Mouse (Mus musculus) kidney, adult 2 months (tissue): ENCODE data around the gene Il11ra1. TPM values are rescaled to one million over a fixed set of nuclear protein-coding genes. Genes with fewer than 3 reads are reported as not detected.
"Not testable (repeated sequence)": the region's sequence is repeated elsewhere in the genome, so short reads cannot be mapped to it uniquely, and the experiment has no call there.

Source experiments
- DNase-seq: peaks from one replicate; pipeline ENCODE4 v3.0.0; 2021
- H3K27ac ChIP-seq: fragments of 200-500 bp; 2 replicates; pipeline ENCODE4 v1.5.1; 2012; ENCODE audit warnings: low read depth, low read length, control low read depth, inconsistent platforms; ENCODE audit not compliant: insufficient read depth
- H3K27me3 ChIP-seq: fragments of 200-500 bp; replicated peaks from 2 replicates; pipeline ENCODE4 v1.6.1; 2012; ENCODE audit warnings: mild to moderate bottlenecking, moderate library complexity, low read length, inconsistent platforms; ENCODE audit not compliant: control insufficient read depth, insufficient read depth
- H3K36me3 ChIP-seq: fragments of 200-500 bp; 2 replicates; pipeline ENCODE4 v1.6.1; 2012; ENCODE audit warnings: mild to moderate bottlenecking, moderate library complexity, low read length, inconsistent platforms; ENCODE audit not compliant: control insufficient read depth, insufficient read depth
- H3K4me1 ChIP-seq: fragments of 200-500 bp; 2 replicates; pipeline ENCODE4 v1.6.1; 2011; ENCODE audit warnings: low read length; ENCODE audit not compliant: control insufficient read depth, insufficient read depth
- H3K4me3 ChIP-seq: fragments of 200-500 bp; 2 replicates; pipeline ENCODE4 v1.5.1; 2011; ENCODE audit warnings: mild to moderate bottlenecking, low read depth, low read length, control low read depth; ENCODE audit not compliant: insufficient read depth
- CTCF ChIP-seq: fragments of 200-500 bp; conservative IDR thresholded peaks from 2 replicates; pipeline ENCODE4 v1.5.1; 2011; ENCODE audit warnings: low read depth, mild to moderate bottlenecking, control low read depth, low read length, moderate library complexity, mixed read lengths; ENCODE audit not compliant: insufficient read depth, insufficient read length
- POLR2A ChIP-seq: fragments of 200-500 bp; IDR thresholded peaks from one replicate; pipeline ENCODE4 v1.6.1; 2011; ENCODE audit warnings: low read depth, low read length, control low read depth
- WGBS: fragments of 180-500 bp; shearing (Covaris S2); methylation state at CpG from one replicate; pipeline ENCODE4 v1.1.7; 2018; 5-methylcytosine and 5-hydroxymethylcytosine counted together
- polyA plus RNA-seq: library from polyadenylated mRNA; depleted of rRNA; stranded (reverse); fragments of >200 nt; gene quantifications from 2 replicates; pipeline ENCODE4 v1.2.3, GENCODE M21; 2012

Il11ra1 gene
- polyA plus RNA-seq, 1 experiment = 125 TPM

- no peak overlapping the region for H3K27ac ChIP-seq
- H3K36me3 ChIP-seq = no peaks in the 10 kb centered on the region
- no peak for TF ChIP-seq CTCF
- no peak for TF ChIP-seq POLR2A
- no peak overlapping the region for H3K4me3 ChIP-seq
- no peak for DNase-seq
- WGBS = 82% methylated on average over 1 of the region's 2 CpGs
- no peaks in the 10 kb centered on the region for H3K27me3 ChIP-seq
- H3K4me1 ChIP-seq = peaks cover 5% of the 10 kb centered on the region; the same call in 1 of the 2 replicates
Measured at GRCm38 (mm10) chr4:41679291-41679690, 20.5 kb upstream of the Il11ra1 start.

DNA sequence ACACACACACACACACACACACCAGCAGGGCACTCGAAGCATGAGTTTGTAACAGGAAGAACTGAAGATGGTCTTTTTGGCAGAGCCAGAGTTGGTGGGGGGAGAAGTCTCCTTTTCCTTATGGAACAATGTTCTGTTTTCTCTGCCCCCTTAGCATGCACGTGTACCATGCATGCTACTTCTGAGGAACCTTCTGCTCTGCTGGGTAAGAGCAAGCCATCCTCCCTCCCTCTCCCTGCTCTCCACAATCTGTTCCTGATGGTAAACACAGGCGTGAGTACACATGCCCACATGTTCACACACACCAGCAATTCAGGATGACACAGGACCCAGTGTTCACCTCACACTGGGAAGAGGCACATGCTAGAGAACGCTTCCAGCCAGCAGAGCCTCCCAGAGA lies 18.6 kb upstream of the Il11ra1 start:
- WGBS = 82% methylated on average over 4 of the region's 4 CpGs
- peaks cover 5% of the 10 kb centered on the region; the same call in 1 of the 2 replicates for H3K4me1 ChIP-seq
- no peak overlapping the region for H3K27ac ChIP-seq
- DNase-seq = no peak
- TF ChIP-seq POLR2A (no peak), CTCF (no peak)
- no peaks in the 10 kb centered on the region for H3K27me3 ChIP-seq
- no peaks in the 10 kb centered on the region for H3K36me3 ChIP-seq
- no peak overlapping the region for H3K4me3 ChIP-seq

DNA sequence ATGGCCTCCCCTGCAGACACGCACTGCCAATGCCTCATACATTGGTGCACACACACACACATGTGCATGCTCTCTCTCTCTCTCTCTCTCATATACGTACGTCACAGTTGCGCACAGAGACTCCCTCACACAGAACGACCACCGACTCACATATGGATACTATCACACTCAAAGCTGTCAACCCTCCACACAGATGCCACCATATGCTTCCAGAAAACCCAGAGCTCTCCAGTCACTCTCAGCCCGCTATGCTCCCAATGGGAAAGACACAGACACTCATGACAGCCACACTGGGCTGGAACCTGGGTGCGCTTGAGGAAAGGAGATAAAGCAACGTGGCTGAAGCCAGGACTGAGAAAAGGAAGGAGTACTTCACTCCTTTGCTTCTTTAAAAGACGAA lies 17.8 kb upstream of the Il11ra1 start:
- no peak overlapping the region for H3K4me3 ChIP-seq
- TF ChIP-seq CTCF (no peak), POLR2A (no peak)
- 83% methylated on average over 10 of the region's 10 CpGs for WGBS
- H3K27ac ChIP-seq = no peak overlapping the region
- DNase-seq = no peak
- H3K4me1 ChIP-seq = no peaks in the 10 kb centered on the region
- H3K36me3 ChIP-seq = no peaks in the 10 kb centered on the region
- H3K27me3 ChIP-seq = no peaks in the 10 kb centered on the region

- Histone ChIP-seq H3K36me3 (no peaks in the 10 kb centered on the region), H3K4me1 (no peaks in the 10 kb centered on the region), H3K4me3 (no peak overlapping the region), H3K27ac (no peak overlapping the region), H3K27me3 (no peaks in the 10 kb centered on the region)
- no peak for DNase-seq
- TF ChIP-seq CTCF (no peak), POLR2A (no peak)
- 63% methylated on average over 6 of the region's 6 CpGs for WGBS
Measured at GRCm38 (mm10) chr4:41682789-41683188, 17.0 kb upstream of the Il11ra1 start.

DNA sequence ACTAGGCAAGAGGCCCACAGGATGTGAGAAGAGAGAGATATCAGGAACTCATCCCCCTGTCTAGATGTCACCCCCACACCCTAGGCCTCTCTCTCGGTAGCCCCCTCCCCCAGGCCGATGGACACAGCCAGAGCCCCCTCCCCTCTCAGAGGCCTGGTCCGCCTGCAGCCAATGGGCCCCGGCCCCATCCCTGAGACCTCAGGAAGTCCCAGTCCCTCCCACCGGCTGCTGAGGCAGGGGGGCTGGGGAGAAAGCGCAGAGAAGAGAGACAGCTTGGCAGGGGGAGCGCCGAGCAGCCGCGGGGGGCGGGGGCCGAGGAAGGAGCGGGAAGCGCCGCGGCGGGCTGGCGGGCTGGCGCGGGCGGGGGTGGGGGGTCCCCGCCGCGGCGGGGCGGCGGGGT lies 16.5 kb upstream of the Il11ra1 start:
- H3K4me3 ChIP-seq, H3K27ac ChIP-seq, H3K4me1 ChIP-seq, H3K27me3 ChIP-seq, H3K36me3 ChIP-seq, DNase-seq: not testable (repeated sequence)
- WGBS = 26% methylated on average over 4 of the region's 27 CpGs

DNA sequence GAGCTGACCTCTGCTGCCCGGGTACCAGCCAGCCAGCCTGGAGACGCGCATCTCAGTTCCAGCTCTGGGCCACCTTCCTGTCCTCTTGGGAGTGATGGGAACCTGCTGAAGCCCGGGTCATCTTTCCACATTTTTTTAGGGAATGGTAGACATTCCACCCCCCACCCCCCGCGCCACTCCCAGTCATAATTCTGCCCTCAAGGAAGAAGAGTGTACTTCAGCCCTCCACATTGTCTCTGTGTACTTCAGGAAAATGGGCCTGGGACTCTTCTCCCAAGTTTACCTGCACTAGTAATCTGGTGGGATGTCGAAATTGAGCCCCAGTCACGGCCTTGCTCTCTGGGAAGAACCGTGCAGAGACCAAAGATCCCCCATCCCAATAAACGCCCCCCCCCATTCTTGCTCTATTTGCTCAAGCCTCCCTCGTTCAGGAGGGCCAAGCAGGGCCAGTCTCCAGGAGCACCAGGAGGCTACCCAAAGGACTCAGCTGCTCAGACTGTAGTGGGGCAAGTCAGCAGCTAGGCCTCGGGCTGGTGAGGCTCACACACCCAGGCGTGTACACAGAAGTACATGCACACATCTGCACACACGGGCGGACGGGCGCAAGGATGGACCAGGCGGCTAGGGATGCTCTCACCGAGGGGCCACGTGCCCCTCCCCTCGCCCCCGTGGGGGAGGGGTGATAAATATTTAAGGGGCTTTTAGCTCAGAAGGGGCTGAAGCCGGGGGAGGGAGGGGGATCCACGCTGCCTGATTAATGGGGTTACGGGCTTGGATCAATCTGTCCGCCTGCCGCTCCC lies 15.5 kb upstream of the Il11ra1 start:
- H3K27ac ChIP-seq, DNase-seq, H3K27me3 ChIP-seq, H3K36me3 ChIP-seq, H3K4me3 ChIP-seq, H3K4me1 ChIP-seq: not testable (repeated sequence)
- 33% methylated on average over 27 of the region's 27 CpGs for WGBS

GRCm38 (mm10) chr4:41684931-41685453 lies 14.8 kb upstream of the Il11ra1 start:
- 32% methylated on average over 14 of the region's 14 CpGs for WGBS

GRCm38 (mm10) chr4:41685882-41686492 lies 13.8 kb upstream of the Il11ra1 start:
- H3K4me1 ChIP-seq, DNase-seq, H3K27me3 ChIP-seq, H3K27ac ChIP-seq, H3K36me3 ChIP-seq, H3K4me3 ChIP-seq: not testable (repeated sequence)
- 70% methylated on average over 10 of the region's 10 CpGs for WGBS

More at GRCm38 (mm10) chr4:41684931-41685453, 14.8 kb upstream of the Il11ra1 start:
- not testable (repeated sequence) for H3K4me3 ChIP-seq, H3K27me3 ChIP-seq, H3K36me3 ChIP-seq, H3K4me1 ChIP-seq, H3K27ac ChIP-seq, DNase-seq

DNA sequence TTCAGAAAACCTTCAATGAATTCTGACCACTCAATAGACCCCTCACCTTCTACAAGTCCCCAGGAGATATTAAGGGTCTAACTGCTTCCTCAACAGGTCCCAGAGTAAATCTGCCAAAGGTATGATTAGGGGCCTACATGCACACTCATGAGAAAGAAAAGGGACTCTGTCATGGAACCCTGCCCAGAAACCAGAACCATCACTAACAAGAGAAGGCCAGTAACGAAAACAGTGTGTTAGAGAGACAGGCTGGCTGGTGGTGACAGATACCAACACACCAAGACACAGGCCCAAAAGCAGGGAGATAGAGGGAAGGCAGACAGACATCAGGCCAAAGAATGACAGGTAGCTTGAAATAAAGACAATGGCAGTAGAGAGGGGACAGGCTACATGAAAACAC lies 11.2 kb upstream of the Il11ra1 start:
- not testable (repeated sequence) for H3K36me3 ChIP-seq, H3K27me3 ChIP-seq, H3K4me1 ChIP-seq, H3K4me3 ChIP-seq, H3K27ac ChIP-seq, DNase-seq
- 88% methylated on average over 1 of the region's 1 CpGs for WGBS

GRCm38 (mm10) chr4:41690014-41690413 lies 9.8 kb upstream of the Il11ra1 start:
- not testable (repeated sequence) for DNase-seq, H3K4me1 ChIP-seq, H3K36me3 ChIP-seq, H3K27me3 ChIP-seq, H3K27ac ChIP-seq, H3K4me3 ChIP-seq
- WGBS = no CpG with 5 or more reads among the region's 4 CpGs

DNA sequence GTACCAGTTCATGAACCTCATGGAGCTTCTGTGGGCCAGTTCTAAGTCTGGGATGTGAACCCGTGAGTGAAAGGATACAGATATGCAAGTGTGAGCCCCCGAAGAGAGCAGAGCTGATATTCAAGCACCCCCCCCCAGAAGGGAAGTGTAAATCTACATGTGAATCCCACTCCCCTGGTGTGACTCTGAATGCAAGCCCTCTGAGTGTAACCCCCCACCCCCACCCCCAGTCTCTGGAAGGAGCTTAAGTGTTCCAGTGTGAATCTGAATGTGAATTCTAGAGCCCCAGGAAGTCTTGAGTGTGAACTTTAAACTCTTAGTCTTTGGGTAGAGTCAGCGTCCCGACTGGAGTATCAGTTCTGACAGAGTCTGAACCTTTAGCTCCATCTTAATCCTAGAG lies 6.3 kb upstream of the Il11ra1 start:
- H3K4me3 ChIP-seq, DNase-seq, H3K27ac ChIP-seq, H3K4me1 ChIP-seq, H3K27me3 ChIP-seq, H3K36me3 ChIP-seq: not testable (repeated sequence)
- WGBS = 39% methylated on average over 4 of the region's 4 CpGs
